Mouse (Mus musculus) midbrain, postnatal 0 days (tissue): ENCODE data around the gene Hspa4. TPM values are rescaled to one million over a fixed set of nuclear protein-coding genes. Genes with fewer than 3 reads are reported as not detected.
A peak's percentile ranks its signal among the peaks of the same experiment; 100 is the strongest.
"Not testable (repeated sequence)": the region's sequence is repeated elsewhere in the genome, so short reads cannot be mapped to it uniquely, and the experiment has no call there.

Source experiments
- ATAC-seq: fragments of 200-750 bp; cut with Nextera tagmentation; 2 replicates; pipeline ENCODE4 v1.8.0; 2017; ENCODE audit warnings: moderate number of reproducible peaks, mild to moderate bottlenecking, moderate TSS enrichment, moderate library complexity; ENCODE audit not compliant: low FRiP score
- DNase-seq: peaks from one replicate; pipeline ENCODE4 v3.0.0-alpha.2; 2015; ENCODE audit warnings: low spot score
- H3K27ac ChIP-seq: fragments of 300-500 bp; sonication (generic); 2 replicates; pipeline ENCODE4 v1.5.1; 2014; ENCODE audit warnings: low read depth, mild to moderate bottlenecking, low read length, mixed read lengths
- H3K27me3 ChIP-seq: fragments of 300-500 bp; sonication (generic); 2 replicates; pipeline ENCODE4 v1.6.1; 2014; ENCODE audit warnings: low read length, control low read depth, mixed read lengths; ENCODE audit not compliant: insufficient read depth
- H3K36me3 ChIP-seq: fragments of 300-500 bp; sonication (generic); 2 replicates; pipeline ENCODE4 v1.6.1; 2014; ENCODE audit warnings: low read length, control low read depth, mixed read lengths; ENCODE audit not compliant: insufficient read depth
- H3K4me1 ChIP-seq: fragments of 300-500 bp; sonication (generic); 2 replicates; pipeline ENCODE4 v1.6.1; 2014; ENCODE audit warnings: mild to moderate bottlenecking, control low read depth, antibody characterized with exemption, low read length, mixed read lengths; ENCODE audit not compliant: insufficient read depth
- H3K4me2 ChIP-seq: fragments of 300-500 bp; sonication (generic); 2 replicates; pipeline ENCODE4 v1.6.1; 2014; ENCODE audit warnings: low read depth, mild to moderate bottlenecking, low read length, mixed read lengths; ENCODE audit not compliant: poor library complexity, severe bottlenecking
- H3K4me3 ChIP-seq: fragments of 300-500 bp; sonication (generic); 2 replicates; pipeline ENCODE4 v1.5.1; 2014; ENCODE audit warnings: low read depth, mild to moderate bottlenecking, low read length, moderate library complexity
- H3K9ac ChIP-seq: fragments of 300-500 bp; sonication (generic); replicated peaks from 2 replicates; pipeline ENCODE4 v1.6.1; 2014; ENCODE audit warnings: mild to moderate bottlenecking, low read length, moderate library complexity, mixed read lengths; ENCODE audit not compliant: poor library complexity, severe bottlenecking
- H3K9me3 ChIP-seq: fragments of 300-500 bp; sonication (generic); 2 replicates; pipeline ENCODE4 v1.6.1; 2016; ENCODE audit warnings: low read length, control low read depth
- CTCF ChIP-seq: IDR thresholded peaks from 2 replicates; pipeline ENCODE4 v1.5.1; 2016; ENCODE audit warnings: antibody characterized with exemption, mild to moderate bottlenecking
- WGBS: fragments of 180-500 bp; shearing (Covaris S2); extraction: QIAGEN DNeasy Blood & Tissue Kit; methylation state at CpG from one replicate; pipeline ENCODE4 v1.1.7; 2014; 5-methylcytosine and 5-hydroxymethylcytosine counted together
- polyA plus RNA-seq: library from polyadenylated mRNA; unstranded; fragments of >200 nt; fragmentation: Nextera tagmentation; extraction: Ambion mirVana; gene quantifications from 2 replicates; pipeline ENCODE4 v1.2.1, GENCODE M21; 2015
- total RNA-seq: library from RNA; depleted of rRNA; stranded (reverse); fragments of >200 nt; gene quantifications from 2 replicates; pipeline ENCODE4 v1.2.3, GENCODE M21; 2014

The Hspa4 gene
- total and polyA plus RNA-seq, 2 experiments from 2014 or later = 42.8 to 93.7 TPM

- no peaks in the 10 kb centered on the region for H3K9me3 ChIP-seq
- DNase-seq (peak; percentile 94), ATAC-seq (peak; percentile 85)
- peaks cover 13% of the 10 kb centered on the region for H3K36me3 ChIP-seq
- H3K27ac ChIP-seq = peak within 1 kb of the TSS; percentile 52
- H3K4me1 ChIP-seq = no peaks in the 10 kb centered on the region; the same call in 1 of the 2 replicates
- TF ChIP-seq CTCF = no peak
- 1% methylated on average over 21 of the region's 21 CpGs for WGBS
- H3K4me2 ChIP-seq = peak within 1 kb of the TSS; percentile 45
- peak within 1 kb of the TSS; percentile 48 for H3K4me3 ChIP-seq
- H3K9ac ChIP-seq = peak within 1 kb of the TSS; percentile 54
- no peaks in the 10 kb centered on the region for H3K27me3 ChIP-seq
Measured at GRCm38 (mm10) chr11:53324512-53324968, 24.3 kb upstream of the Hspa4 start, which contains the start of gene Zcchc10. Gene Zcchc10, plus strand, starts transcription at chr11:53324679.

DNA sequence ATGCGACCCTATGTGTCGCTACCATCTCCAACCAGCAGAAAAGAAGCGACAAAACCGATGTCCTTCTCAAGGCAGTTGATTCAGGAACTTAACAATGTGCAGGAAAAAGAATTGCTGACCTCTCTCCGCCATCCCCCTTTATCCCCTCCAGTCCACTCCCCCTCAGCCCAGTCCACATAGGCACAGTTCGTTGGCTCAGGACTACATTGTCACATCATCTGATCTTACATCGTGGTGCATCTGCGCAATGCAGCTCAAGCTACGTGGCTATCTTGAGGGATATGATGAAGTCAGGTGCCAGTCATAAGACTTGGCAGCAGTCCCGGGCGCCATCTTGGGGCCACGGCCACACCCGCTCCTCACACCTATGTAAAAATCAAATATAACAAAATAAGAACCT lies 19.6 kb upstream of the Hspa4 start:
- H3K36me3 ChIP-seq, H3K9me3 ChIP-seq, H3K4me1 ChIP-seq, H3K4me3 ChIP-seq, H3K27me3 ChIP-seq, H3K4me2 ChIP-seq, H3K27ac ChIP-seq, ATAC-seq, DNase-seq, H3K9ac ChIP-seq: not testable (repeated sequence)
- 94% methylated on average over 13 of the region's 13 CpGs for WGBS

GRCm38 (mm10) chr11:53318568-53318967 lies 18.3 kb upstream of the Hspa4 start:
- not testable (repeated sequence) for H3K9me3 ChIP-seq, H3K4me2 ChIP-seq, H3K27ac ChIP-seq, DNase-seq, H3K4me3 ChIP-seq, H3K27me3 ChIP-seq, H3K36me3 ChIP-seq, ATAC-seq, H3K9ac ChIP-seq, H3K4me1 ChIP-seq
- 88% methylated on average over 2 of the region's 3 CpGs for WGBS

GRCm38 (mm10) chr11:53318041-53318440 lies 17.8 kb upstream of the Hspa4 start:
- no peak for TF ChIP-seq CTCF
- WGBS = 88% methylated on average over 7 of the region's 7 CpGs
- no peaks in the 10 kb centered on the region for H3K9me3 ChIP-seq

GRCm38 (mm10) chr11:53316996-53317395 lies 16.7 kb upstream of the Hspa4 start:
- ATAC-seq (no peak), DNase-seq (no peak)
- no peak overlapping the region for H3K4me2 ChIP-seq
- TF ChIP-seq CTCF = no peak
- H3K9me3 ChIP-seq = no peaks in the 10 kb centered on the region
- no peaks in the 10 kb centered on the region for H3K4me1 ChIP-seq
- no peaks in the 10 kb centered on the region for H3K27me3 ChIP-seq
- no peak overlapping the region for H3K4me3 ChIP-seq
- WGBS = 52% methylated on average over 6 of the region's 6 CpGs
- no peak overlapping the region for H3K9ac ChIP-seq
- H3K36me3 ChIP-seq = no peaks in the 10 kb centered on the region
- H3K27ac ChIP-seq = no peak overlapping the region

More at GRCm38 (mm10) chr11:53318041-53318440, 17.8 kb upstream of the Hspa4 start:
- Histone ChIP-seq H3K4me1 (no peaks in the 10 kb centered on the region), H3K9ac (no peak overlapping the region), H3K27ac (no peak overlapping the region), H3K36me3 (no peaks in the 10 kb centered on the region), H3K4me2 (no peak overlapping the region), H3K4me3 (no peak overlapping the region), H3K27me3 (no peaks in the 10 kb centered on the region)
- DNase-seq (no peak), ATAC-seq (no peak)

- H3K27me3 ChIP-seq = no peaks in the 10 kb centered on the region
- H3K9ac ChIP-seq = no peak overlapping the region
- TF ChIP-seq CTCF = no peak
- ATAC-seq = no peak
- no peak overlapping the region for H3K27ac ChIP-seq
- no peaks in the 10 kb centered on the region for H3K9me3 ChIP-seq
- no peak overlapping the region for H3K4me3 ChIP-seq
- DNase-seq = no peak
- H3K4me1 ChIP-seq = no peaks in the 10 kb centered on the region
- H3K4me2 ChIP-seq = no peak overlapping the region
- no peaks in the 10 kb centered on the region for H3K36me3 ChIP-seq
- WGBS = 57% methylated on average over 1 of the region's 1 CpGs
Measured at GRCm38 (mm10) chr11:53314770-53315173, 14.5 kb upstream of the Hspa4 start.

- WGBS = 68% methylated on average over 1 of the region's 1 CpGs
- not testable (repeated sequence) for H3K9me3 ChIP-seq, H3K9ac ChIP-seq, H3K4me2 ChIP-seq, DNase-seq, H3K4me1 ChIP-seq, H3K27me3 ChIP-seq, H3K36me3 ChIP-seq, H3K27ac ChIP-seq, H3K4me3 ChIP-seq, ATAC-seq
Measured at GRCm38 (mm10) chr11:53312823-53313222, 12.6 kb upstream of the Hspa4 start.
